Mouse (Mus musculus) E14TG2a.4 (cell line): ENCODE data around the gene Rtf2.
A peak's percentile ranks its signal among the peaks of the same experiment; 100 is the strongest.

ENCODE experiments used
- CTCF ChIP-seq: conservative IDR thresholded peaks from 2 replicates; pipeline ENCODE4 v1.5.1; 2014; ENCODE audit warnings: low read length
- NANOG ChIP-seq: IDR thresholded peaks from 2 replicates; pipeline ENCODE4 v1.6.1; 2014; ENCODE audit warnings: borderline replicate concordance, low read length, mixed read lengths
- POU5F1 ChIP-seq: IDR thresholded peaks from 2 replicates; pipeline ENCODE4 v1.6.1; 2014; ENCODE audit warnings: low read length, borderline replicate concordance

DNA sequence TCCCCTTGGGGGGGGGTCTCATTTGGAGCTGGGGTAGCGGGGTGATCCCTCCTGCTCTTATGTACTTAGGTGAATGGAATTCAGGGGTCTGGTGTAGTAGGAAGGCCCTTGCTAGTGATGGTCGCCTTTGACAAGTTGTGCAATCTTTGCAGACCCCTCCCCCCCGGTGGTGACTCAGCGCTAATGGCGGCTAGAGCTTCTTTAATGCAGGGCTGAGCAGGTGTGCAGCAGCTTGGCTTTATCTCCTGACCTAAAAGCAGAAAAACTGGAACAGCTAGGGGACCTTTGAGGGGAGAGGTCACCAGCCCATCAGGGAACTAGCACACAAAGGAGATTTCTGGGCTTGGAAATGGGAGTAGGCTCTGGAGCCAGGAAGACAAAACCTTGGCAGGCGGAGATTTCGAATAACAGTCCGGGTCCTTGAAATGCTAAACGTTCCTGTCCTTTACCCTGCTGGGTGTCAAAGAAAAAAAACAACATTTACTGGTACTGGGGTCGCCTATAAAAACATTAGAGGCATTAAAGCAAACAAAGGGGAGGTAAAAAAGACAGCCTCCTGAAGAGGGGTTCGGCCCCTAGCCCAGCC is 76.1 kb downstream of the Rtf2 start:
- TF ChIP-seq NANOG (peak; percentile 85), CTCF (no peak), POU5F1 (no peak)
